Mouse (Mus musculus) brain, embryonic 14.5 days (tissue): ENCODE data around the gene Acbd6. TPM values are rescaled to one million over a fixed set of nuclear protein-coding genes. Genes with fewer than 3 reads are reported as not detected.

Experiments
- DNase-seq: peaks from one replicate; pipeline ENCODE4 v3.0.0-alpha.2; 2011; ENCODE audit warnings: low read depth
- CTCF ChIP-seq: fragments of 200-500 bp; IDR thresholded peaks from 2 replicates; pipeline ENCODE4 v1.5.1; 2012; ENCODE audit warnings: inconsistent platforms, mild to moderate bottlenecking, moderate library complexity, borderline replicate concordance; ENCODE audit not compliant: insufficient read depth, insufficient read length; ENCODE audit errors: extremely low read depth
- POLR2A ChIP-seq: fragments of 200-500 bp; IDR thresholded peaks from 2 replicates; pipeline ENCODE4 v1.6.1; 2012; ENCODE audit warnings: mild to moderate bottlenecking, inconsistent platforms, borderline replicate concordance; ENCODE audit not compliant: poor library complexity, insufficient read depth, insufficient read length, severe bottlenecking; ENCODE audit errors: extremely low read depth
- polyA plus RNA-seq: library from polyadenylated mRNA; depleted of rRNA; stranded (reverse); fragments of >200 nt; gene quantifications from 2 replicates; pipeline ENCODE4 v1.2.3, GENCODE M21; 2012

Gene Acbd6
- polyA plus RNA-seq, 1 experiment, result 98.6 TPM

- no peak for DNase-seq
- TF ChIP-seq CTCF, result no peak
- TF ChIP-seq POLR2A, result no peak
Observed at GRCm38 (mm10) chr1:155608524-155608923, 50.6 kb downstream of the Acbd6 start.

- DNase-seq, result no peak
- TF ChIP-seq CTCF (peak; percentile 23; the same call in 1 of the 2 replicates), POLR2A (no peak)
Observed at GRCm38 (mm10) chr1:155614426-155614825, 56.5 kb downstream of the Acbd6 start.

- TF ChIP-seq CTCF (no peak), POLR2A (no peak)
Observed at GRCm38 (mm10) chr1:155621075-155621474, 63.2 kb downstream of the Acbd6 start.

GRCm38 (mm10) chr1:155623192-155623591 is 65.3 kb downstream of the Acbd6 start:
- no peak for DNase-seq
- no peak for TF ChIP-seq CTCF
- TF ChIP-seq POLR2A, result no peak

More at GRCm38 (mm10) chr1:155621075-155621474, 63.2 kb downstream of the Acbd6 start:
- no peak for DNase-seq

- TF ChIP-seq CTCF (no peak), POLR2A (no peak)
- no peak for DNase-seq
Observed at GRCm38 (mm10) chr1:155627746-155628145, 69.8 kb downstream of the Acbd6 start.

- no peak for DNase-seq
- TF ChIP-seq CTCF (no peak), POLR2A (no peak)
Observed at GRCm38 (mm10) chr1:155636648-155637047, 78.7 kb downstream of the Acbd6 start.

- no peak for DNase-seq
- TF ChIP-seq POLR2A (no peak), CTCF (no peak)
Observed at GRCm38 (mm10) chr1:155645816-155646215, 87.9 kb downstream of the Acbd6 start.

GRCm38 (mm10) chr1:155646345-155647307 is 88.7 kb downstream of the Acbd6 start:
- DNase-seq, result peak; percentile 45
- no peak for TF ChIP-seq POLR2A
- TF ChIP-seq CTCF, result no peak

GRCm38 (mm10) chr1:155650121-155650846 is 92.4 kb downstream of the Acbd6 start:
- TF ChIP-seq CTCF (no peak), POLR2A (no peak)

GRCm38 (mm10) chr1:155654961-155655360 is 97.0 kb downstream of the Acbd6 start:
- DNase-seq, result peak; percentile 40
- TF ChIP-seq CTCF, result no peak
- TF ChIP-seq POLR2A, result no peak

More at GRCm38 (mm10) chr1:155650121-155650846, 92.4 kb downstream of the Acbd6 start:
- peak; percentile 49 for DNase-seq

- no peak for DNase-seq
- TF ChIP-seq CTCF, result no peak
- no peak for TF ChIP-seq POLR2A
Observed at GRCm38 (mm10) chr1:155656321-155656720, 98.4 kb downstream of the Acbd6 start.
